Mouse (Mus musculus) intestine, embryonic 14.5 days (tissue): ENCODE measurements around the gene Methig1. TPM values are rescaled to one million over a fixed set of nuclear protein-coding genes. Genes with fewer than 3 reads are reported as not detected.

Source experiments
- ATAC-seq: fragments of 200-750 bp; cut with Nextera tagmentation; replicated peaks from 2 replicates; pipeline ENCODE4 v1.8.0; 2017; ENCODE audit warnings: low read depth, moderate number of reproducible peaks, moderate TSS enrichment, moderate library complexity; ENCODE audit not compliant: low FRiP score, low TSS enrichment
- DNase-seq: peaks from one replicate; pipeline ENCODE4 v3.0.0-alpha.2; 2018; ENCODE audit warnings: low spot score
- H3K27ac ChIP-seq: fragments of 300-500 bp; sonication (generic); 2 replicates; pipeline ENCODE4 v1.5.1; 2014; ENCODE audit warnings: low read depth, mild to moderate bottlenecking, control low read depth
- H3K27me3 ChIP-seq: fragments of 300-500 bp; sonication (generic); replicated peaks from 2 replicates; pipeline ENCODE4 v1.6.1; 2014; ENCODE audit warnings: low read length, control low read depth; ENCODE audit not compliant: control insufficient read depth, insufficient read depth
- H3K36me3 ChIP-seq: fragments of 300-500 bp; sonication (generic); 2 replicates; pipeline ENCODE4 v1.6.1; 2014; ENCODE audit warnings: low read length, control low read depth; ENCODE audit not compliant: control insufficient read depth, insufficient read depth
- H3K4me1 ChIP-seq: fragments of 300-500 bp; sonication (generic); replicated peaks from 2 replicates; pipeline ENCODE4 v1.6.1; 2014; ENCODE audit warnings: low read length, control low read depth, mixed read lengths; ENCODE audit not compliant: control insufficient read depth, insufficient read depth
- H3K4me2 ChIP-seq: fragments of 300-500 bp; sonication (generic); 2 replicates; pipeline ENCODE4 v1.6.1; 2014; ENCODE audit warnings: low read length
- H3K4me3 ChIP-seq: fragments of 300-500 bp; sonication (generic); 2 replicates; pipeline ENCODE4 v1.5.1; 2014; ENCODE audit warnings: low read depth, low read length, control low read depth, mixed read lengths
- H3K9ac ChIP-seq: fragments of 300-500 bp; sonication (generic); 2 replicates; pipeline ENCODE4 v1.6.1; 2014; ENCODE audit warnings: mild to moderate bottlenecking, low read length
- H3K9me3 ChIP-seq: fragments of 300-500 bp; sonication (generic); 2 replicates; pipeline ENCODE4 v1.6.1; 2016; ENCODE audit warnings: low read length, control low read depth; ENCODE audit not compliant: control insufficient read depth
- WGBS: fragments of 180-500 bp; shearing (Covaris S2); extraction: QIAGEN DNeasy Blood & Tissue Kit; methylation state at CpG from one replicate; pipeline ENCODE4 v1.1.7; 2014; 5-methylcytosine and 5-hydroxymethylcytosine counted together
- polyA plus RNA-seq: library from polyadenylated mRNA; unstranded; fragments of >200 nt; fragmentation: Nextera tagmentation; extraction: Ambion mirVana; gene quantifications from 2 replicates; pipeline ENCODE4 v1.2.1, GENCODE M21; 2014

The Methig1 gene
- polyA plus RNA-seq, 1 experiment from 2014 or later = not detected

- 67% methylated on average over 11 of the region's 11 CpGs for WGBS
- Histone ChIP-seq H3K4me2 (no peak overlapping the region), H3K9ac (no peak overlapping the region), H3K27ac (no peak overlapping the region), H3K4me3 (no peak overlapping the region), H3K36me3 (no peaks in the 10 kb centered on the region), H3K9me3 (no peaks in the 10 kb centered on the region), H3K27me3 (peaks cover 4% of the 10 kb centered on the region), H3K4me1 (no peaks in the 10 kb centered on the region)
- no peak for DNase-seq
- no peak for ATAC-seq
Measured at GRCm38 (mm10) chr15:100429959-100430565, 77.1 kb downstream of the Methig1 start.

- Histone ChIP-seq H3K27me3 (no peaks in the 10 kb centered on the region), H3K36me3 (no peaks in the 10 kb centered on the region), H3K9me3 (no peaks in the 10 kb centered on the region), H3K4me3 (no peak overlapping the region), H3K9ac (no peak overlapping the region), H3K27ac (no peak overlapping the region), H3K4me1 (no peaks in the 10 kb centered on the region), H3K4me2 (no peak overlapping the region)
- DNase-seq (no peak), ATAC-seq (no peak)
- WGBS = 74% methylated on average over 4 of the region's 4 CpGs
Measured at GRCm38 (mm10) chr15:100433234-100433633, 80.3 kb downstream of the Methig1 start.

Other genes starting within 250 kb of the Methig1 start
- 43.7 and 47.4 TPM in 2 replicates for gene Atf1, start 125.3 kb upstream of the Methig1 start, polyA plus RNA-seq
- not detected in 2 replicates for gene Tmprss12, start 72.3 kb upstream of the Methig1 start, polyA plus RNA-seq
- gene Mettl7a1, start 49.0 kb upstream of the Methig1 start, polyA plus RNA-seq = 4.1 and 4.7 TPM in 2 replicates
- gene Mettl7a3, start 18.2 kb upstream of the Methig1 start, polyA plus RNA-seq = 0.12 TPM in 1 of 2 replicates, not detected in the other
- gene Mettl7a2, start 51 bp downstream of the Methig1 start, polyA plus RNA-seq = not detected in 2 replicates
- not detected in 2 replicates for gene Higd1c, start 11.4 kb downstream of the Methig1 start, polyA plus RNA-seq
- not detected in 2 replicates for gene Gm5475, start 69.0 kb downstream of the Methig1 start, polyA plus RNA-seq
- gene Slc11a2, start 71.9 kb downstream of the Methig1 start, polyA plus RNA-seq = 17.6 and 20.6 TPM in 2 replicates
- 38.5 and 40.1 TPM in 2 replicates for gene Letmd1, start 115.9 kb downstream of the Methig1 start, polyA plus RNA-seq
- 11.3 and 13.5 TPM in 2 replicates for gene Csrnp2, start 142.3 kb downstream of the Methig1 start, polyA plus RNA-seq
- gene Tfcp2, start 198.9 kb downstream of the Methig1 start, polyA plus RNA-seq = 20.0 and 23.7 TPM in 2 replicates
- gene Pou6f1, start 246.8 kb downstream of the Methig1 start, polyA plus RNA-seq = 6.9 and 7.6 TPM in 2 replicates